Mouse (Mus musculus) small intestine, adult 2 months (tissue): ENCODE results near the gene Apoa5.

Experiments
- CTCF ChIP-seq: fragments of 200-500 bp; IDR thresholded peaks from 2 replicates; pipeline ENCODE4 v1.5.1; 2012; ENCODE audit warnings: low read depth, mild to moderate bottlenecking, control low read depth, inconsistent platforms, low read length, moderate library complexity, mixed read lengths; ENCODE audit not compliant: insufficient replicate concordance, insufficient read length; ENCODE audit errors: extremely low read depth
- POLR2A ChIP-seq: fragments of 200-500 bp; IDR thresholded peaks from 2 replicates; pipeline ENCODE4 v1.6.1; 2012; ENCODE audit warnings: low read depth, mild to moderate bottlenecking, control low read depth, inconsistent platforms, low read length, moderate library complexity

DNA sequence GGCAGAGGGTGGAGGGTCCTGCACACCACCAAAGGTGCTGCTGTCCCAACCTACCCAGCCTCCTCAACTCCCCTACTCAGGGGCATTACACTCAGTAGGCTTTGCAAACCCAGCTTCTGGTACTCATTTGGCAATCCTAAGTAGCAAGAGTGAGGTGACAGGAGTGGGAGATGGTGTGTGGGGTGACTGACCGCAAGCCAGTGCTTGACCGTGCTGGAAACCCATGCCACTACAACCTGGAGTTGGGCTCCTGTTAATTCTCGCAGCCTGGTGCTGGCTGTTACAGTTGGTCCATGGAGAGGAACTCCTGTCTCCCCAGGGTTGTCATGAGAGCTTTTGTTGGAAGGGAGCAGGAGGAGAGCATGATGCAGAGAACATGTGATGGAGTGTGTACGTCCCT is 2.3 kb downstream of the Apoa5 start:
- TF ChIP-seq POLR2A (no peak), CTCF (no peak)
